Mouse (Mus musculus): Measurements from ENCODE around the gene Hsd17b13.
A peak's percentile ranks its signal among the peaks of the same experiment; 100 is the strongest.

Hsd17b13 gene

DNA sequence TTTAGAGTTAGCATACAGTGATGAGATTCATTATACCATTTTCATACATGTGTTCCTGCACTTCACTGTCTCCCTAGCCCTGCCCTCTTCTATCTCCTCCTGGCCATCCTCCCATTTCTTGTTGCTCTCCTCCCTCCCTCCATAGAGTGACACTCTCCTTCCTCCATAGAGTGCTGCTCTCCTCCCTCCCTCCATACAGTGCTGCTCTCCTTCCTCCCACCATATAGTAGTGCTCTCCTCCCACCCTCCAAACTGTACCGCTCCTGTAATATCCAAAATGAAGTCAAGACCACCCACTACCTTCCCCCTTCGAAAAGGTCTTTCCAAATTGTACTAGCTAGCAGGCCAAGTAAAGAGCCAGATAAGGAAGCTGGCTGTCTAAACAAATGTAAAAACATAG lies 53.5 kb downstream of the Hsd17b13 start:
- DNase-seq (ENCODE audit: low read depth, low spot score), result no peak

DNA sequence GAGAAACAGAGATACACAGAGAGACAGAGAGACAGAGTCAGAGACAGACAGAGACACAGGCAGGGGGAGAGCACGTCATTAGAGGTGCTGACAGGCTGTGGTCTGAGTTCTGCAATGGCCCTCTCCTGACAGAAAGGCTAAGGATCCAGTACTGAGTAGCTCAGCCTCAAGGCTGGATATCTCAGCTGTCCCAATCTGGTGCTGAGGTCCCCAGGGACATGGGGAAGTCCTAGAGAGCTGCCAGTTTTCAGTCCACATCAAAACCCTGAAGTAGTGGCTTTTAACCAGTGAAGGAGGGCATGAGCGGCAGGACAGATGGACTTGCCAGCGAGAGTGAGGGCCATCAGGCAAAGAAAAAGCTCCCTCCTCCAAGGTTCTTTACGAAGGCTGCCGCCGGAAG lies 54.1 kb downstream of the Hsd17b13 start:
- no peak for DNase-seq (ENCODE audit: low read depth, low spot score)

GRCm38 (mm10) chr5:103922436-103922835 lies 54.8 kb downstream of the Hsd17b13 start:
- no peak for DNase-seq (ENCODE audit: low read depth, low spot score)

DNA sequence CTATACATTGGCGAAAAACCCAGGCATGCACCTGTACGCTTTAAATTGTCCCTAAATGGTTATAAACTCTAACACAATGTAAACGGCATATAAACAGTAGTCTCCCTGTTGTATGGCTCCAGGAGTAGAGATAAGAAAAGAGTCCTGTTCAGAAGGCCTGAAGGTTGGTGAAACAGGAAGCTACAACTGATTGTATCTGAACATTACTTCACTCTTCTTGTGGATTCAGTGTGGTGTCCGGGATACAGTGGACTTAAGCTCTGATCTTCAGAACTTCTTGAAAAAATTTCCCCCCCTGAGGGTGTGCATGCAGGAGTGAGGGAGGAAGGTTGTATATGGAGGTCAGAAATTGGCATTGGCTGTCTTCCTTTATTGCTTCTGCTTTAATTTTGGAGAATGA lies 57.7 kb downstream of the Hsd17b13 start:
- no peak for DNase-seq (ENCODE audit: low read depth, low spot score)

DNA sequence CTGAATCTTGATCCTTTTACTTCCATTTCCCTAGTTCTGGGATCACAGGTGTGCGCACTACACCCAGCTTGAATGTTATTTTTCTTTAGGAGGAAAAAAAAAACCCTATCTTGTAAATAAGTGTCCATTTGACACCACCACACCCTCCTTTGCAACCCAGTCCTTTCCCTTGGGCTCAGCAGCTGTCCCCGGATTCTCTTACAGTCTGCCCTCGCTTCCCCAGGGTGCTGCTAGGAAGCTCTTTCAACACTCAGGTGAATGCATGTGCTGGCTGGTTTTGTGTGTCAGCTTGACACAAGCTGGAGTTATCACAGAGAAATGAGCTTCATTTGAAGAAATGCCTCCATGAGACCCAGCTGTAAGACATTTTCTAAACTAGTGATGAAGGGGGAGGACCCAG lies 59.0 kb downstream of the Hsd17b13 start:
- no peak for DNase-seq (ENCODE audit: low read depth, low spot score)

DNA sequence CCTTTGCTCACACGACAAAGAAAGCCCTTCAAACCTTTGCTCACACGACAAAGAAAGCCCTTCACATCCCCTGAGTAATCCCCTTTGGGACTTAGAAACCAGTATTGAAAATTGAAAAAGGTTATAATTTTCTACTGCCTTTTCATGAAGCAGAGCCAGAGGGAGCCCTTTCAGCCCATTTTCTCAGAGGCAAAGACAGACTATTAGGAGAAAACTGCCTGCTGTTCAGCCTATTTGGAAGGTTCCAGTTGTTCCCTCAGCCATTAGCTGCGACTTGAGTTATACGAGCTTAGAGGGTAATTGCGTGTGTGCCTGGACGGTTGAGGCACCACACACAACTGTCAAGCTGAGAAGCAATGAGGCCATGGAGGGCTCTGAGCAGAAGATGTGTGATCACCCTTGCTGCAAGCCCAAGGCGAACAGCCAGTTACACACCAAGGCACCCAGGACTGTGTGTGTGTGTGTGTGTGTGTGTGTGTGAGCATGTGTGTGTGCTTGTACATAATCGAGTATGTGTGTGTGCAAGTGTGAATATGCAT lies 59.8 kb downstream of the Hsd17b13 start:
- DNase-seq (ENCODE audit: low read depth, low spot score), result no peak

DNA sequence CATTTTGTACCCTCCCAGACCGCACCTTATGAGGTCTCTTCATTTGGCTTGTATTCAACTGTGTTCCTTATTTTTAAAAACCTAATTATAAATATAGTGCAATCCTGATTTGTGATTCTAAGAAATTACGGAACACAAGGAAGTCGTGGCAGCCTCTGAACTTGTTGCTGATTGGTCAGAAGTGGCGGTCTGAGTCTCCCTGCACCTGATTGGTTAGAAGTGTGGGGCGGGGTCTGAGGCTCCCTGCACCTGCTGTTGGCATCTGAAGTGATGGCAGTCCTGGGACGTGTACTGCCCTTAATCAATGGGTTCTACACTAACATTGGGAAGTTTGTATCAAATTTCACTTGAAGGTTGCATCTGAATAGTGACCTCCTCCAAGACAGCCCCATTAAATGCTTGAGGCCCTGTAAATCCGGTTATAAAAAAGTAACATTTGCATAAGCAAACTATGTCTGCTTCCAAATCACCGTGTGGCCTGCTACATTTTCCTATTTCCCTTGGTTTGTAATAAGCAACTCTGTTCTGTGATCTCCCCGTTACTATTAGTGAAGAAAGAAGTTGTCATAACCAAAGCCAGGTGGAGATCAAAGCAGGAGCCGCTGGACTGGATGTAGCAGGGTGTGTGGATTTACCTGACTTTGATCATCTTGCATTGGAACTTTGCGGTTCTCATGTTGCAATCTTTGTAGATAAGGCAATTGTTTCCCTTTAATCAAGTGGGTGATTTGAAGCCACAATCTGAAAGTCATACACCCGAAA lies 60.4 kb downstream of the Hsd17b13 start:
- DNase-seq (ENCODE audit: low read depth, low spot score), result peak; percentile 86

DNA sequence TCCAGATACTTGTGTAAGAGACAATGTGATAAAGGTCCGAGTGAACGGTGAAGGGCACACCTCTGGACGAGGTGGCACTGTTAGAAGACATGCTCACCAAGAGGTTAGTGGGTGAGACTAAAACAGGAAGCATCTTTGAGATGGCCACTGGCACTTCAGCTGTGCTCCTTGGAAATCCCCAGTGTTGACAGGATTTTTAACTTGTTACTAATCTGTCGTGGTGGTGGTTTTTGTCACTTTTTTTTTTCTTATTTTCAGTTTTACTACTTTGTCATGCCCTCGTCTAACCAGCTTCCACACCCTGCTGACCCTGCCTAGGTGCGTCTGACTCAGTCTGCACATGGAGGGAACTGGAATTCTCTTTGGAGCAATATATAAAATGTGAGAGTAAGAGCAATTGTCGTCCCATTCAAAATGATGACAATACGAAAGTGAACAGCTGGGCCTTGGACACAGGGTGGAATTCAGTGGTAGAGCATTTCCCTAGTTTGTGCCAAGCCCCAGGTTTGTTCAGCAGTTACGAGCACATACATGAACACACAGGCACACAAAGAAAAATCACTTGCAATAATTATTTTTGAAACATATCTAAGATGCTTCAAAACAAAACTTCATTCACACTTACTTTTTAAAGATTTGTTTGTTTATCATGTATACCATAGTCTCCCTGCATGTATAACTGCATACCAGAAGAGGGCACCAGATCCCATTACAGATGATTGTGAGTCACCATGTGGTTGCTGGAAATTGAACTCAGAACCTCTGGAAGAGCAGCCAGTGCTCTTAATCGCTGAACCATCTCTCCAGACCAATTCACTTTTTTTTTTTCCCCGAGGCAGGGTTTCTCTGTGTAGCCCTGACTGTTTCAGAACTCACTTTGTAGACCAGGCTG lies 62.6 kb downstream of the Hsd17b13 start:
- DNase-seq (ENCODE audit: low read depth, low spot score), result no peak

- DNase-seq (ENCODE audit: low read depth, low spot score), result no peak
Measured at GRCm38 (mm10) chr5:103913150-103913549, 64.1 kb downstream of the Hsd17b13 start.

- DNase-seq (ENCODE audit: low read depth, low spot score), result no peak
Measured at GRCm38 (mm10) chr5:103911555-103911954, 65.7 kb downstream of the Hsd17b13 start.

DNA sequence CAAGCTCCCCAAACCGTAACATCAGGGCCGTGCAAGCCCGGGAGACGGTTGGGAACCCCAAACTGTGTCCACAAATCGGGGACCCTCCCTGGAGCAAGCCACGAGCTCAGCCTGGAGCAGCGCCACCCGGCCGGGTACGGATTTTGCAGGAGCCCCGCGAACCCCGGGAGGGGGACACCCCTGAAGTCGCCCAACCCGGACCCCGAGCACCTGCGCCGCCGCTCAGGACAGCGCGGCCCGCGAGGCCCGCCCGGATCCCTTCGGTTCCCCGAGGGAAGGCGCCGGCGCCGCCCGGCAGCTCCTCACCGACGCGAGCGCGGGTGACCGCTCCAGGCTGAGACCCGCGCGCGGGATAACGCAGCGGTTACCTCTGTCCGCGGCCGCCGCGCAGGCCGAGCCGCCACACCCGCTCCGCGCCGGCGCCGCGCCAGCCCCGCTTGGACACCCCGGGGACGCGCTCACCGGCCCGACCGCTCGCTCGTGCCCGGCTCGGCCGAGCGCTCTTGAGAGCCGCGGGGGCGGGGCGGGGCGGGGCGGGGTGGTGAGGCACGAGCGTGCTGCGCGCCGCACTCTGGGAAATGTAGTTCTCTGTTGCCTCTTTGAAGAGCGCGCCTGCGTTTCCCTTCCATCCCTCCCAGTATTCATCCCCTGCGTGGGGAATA lies 66.3 kb downstream of the Hsd17b13 start, which contains the start of gene Klhl8:
Klhl8 (minus strand) TSS at position 512 of the 662 bp plus-strand sequence.
- peak; percentile 90 for DNase-seq (ENCODE audit: low read depth, low spot score)

DNA sequence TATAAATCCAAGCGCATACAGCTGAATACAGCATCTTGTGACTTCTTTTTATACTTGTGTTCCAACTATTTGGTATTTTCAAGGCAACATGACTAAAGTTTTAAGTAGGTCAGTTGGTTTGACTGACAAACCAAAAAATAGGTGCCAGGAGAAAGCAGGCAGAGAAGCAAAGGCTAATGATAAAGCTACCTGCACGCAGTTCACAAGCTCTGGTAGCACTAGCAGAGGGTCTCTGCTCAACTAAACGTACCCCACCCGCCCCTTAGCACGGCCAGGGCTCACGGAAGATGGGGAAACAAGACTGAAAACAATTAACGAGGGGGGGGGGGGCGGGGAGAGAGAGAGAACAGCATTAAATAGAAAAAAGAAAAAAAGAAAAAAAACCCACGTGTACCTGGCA lies 67.1 kb downstream of the Hsd17b13 start:
- no peak for DNase-seq (ENCODE audit: low read depth, low spot score)

DNA sequence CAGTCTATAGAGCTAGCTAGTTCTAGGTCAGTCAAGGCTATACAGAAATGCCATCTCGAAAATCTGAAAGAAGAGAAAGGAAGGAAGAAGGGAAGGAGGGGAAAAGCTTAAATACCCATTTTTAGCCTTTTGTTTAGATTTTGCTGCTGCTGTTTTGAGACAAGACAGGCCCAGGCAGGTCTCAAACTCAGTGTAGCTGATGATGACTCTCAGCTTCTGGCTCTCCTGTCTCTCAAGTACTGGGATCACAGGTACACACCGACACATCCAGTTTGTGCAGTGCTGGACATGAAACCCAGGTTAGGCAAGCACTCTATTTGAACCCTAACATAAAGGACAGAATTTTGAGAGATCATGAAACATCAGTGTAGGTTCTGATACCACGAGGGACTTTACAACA lies 67.7 kb downstream of the Hsd17b13 start:
- no peak for DNase-seq (ENCODE audit: low read depth, low spot score)

DNA sequence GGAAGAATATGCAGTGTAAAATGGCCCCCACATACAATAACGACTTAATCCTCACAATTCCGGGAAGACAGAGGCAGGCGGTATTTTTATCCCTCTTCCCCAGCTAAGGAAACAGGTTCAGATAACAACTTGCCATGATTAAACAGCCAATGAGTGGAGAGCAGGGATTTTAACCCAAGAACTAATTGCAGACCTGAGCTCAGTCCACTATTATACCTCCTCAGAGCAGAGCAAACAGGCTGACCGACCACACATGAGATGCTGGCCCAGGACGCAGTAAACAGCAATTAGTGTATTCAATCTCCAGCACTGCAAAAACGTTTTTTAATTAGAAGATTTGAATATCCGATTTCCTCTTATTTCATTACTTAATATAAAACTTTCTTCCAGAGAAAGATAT lies 68.4 kb downstream of the Hsd17b13 start:
- no peak for DNase-seq (ENCODE audit: low read depth, low spot score)

GRCm38 (mm10) chr5:103907844-103908243 lies 69.4 kb downstream of the Hsd17b13 start:
- DNase-seq (ENCODE audit: low read depth, low spot score), result no peak

GRCm38 (mm10) chr5:103906173-103906572 lies 71.0 kb downstream of the Hsd17b13 start:
- no peak for DNase-seq (ENCODE audit: low read depth, low spot score)
